Mouse (Mus musculus) naive thymus-derived CD4-positive, alpha-beta T cell, adult 2 months (primary cell): Measurements from ENCODE around the gene Nsun5.
A peak's percentile ranks its signal among the peaks of the same experiment; 100 is the strongest.

ENCODE experiments used
- DNase-seq: peaks from one replicate; pipeline ENCODE4 v3.0.0-alpha.2; 2011; ENCODE audit warnings: low read depth

Gene Nsun5

GRCm38 (mm10) chr5:135373601-135374000, 3.8 kb downstream of the Nsun5 start:
- DNase-seq, result no peak

- DNase-seq, result no peak
These were observed 5.4 kb downstream of the Nsun5 start for GRCm38 (mm10) chr5:135375167-135375566.

- no peak for DNase-seq
These were observed 6.6 kb downstream of the Nsun5 start for GRCm38 (mm10) chr5:135376341-135376740.

GRCm38 (mm10) chr5:135380681-135381080, 10.9 kb downstream of the Nsun5 start:
- DNase-seq, result no peak

GRCm38 (mm10) chr5:135381356-135381925, 11.7 kb downstream of the Nsun5 start:
- no peak for DNase-seq

- no peak for DNase-seq
These were observed 13.0 kb downstream of the Nsun5 start for GRCm38 (mm10) chr5:135382746-135383145.

- no peak for DNase-seq
These were observed 14.0 kb downstream of the Nsun5 start for GRCm38 (mm10) chr5:135383771-135384170.

- peak; percentile 93 for DNase-seq
These were observed 24.5 kb downstream of the Nsun5 start, which contains the start of gene Pom121 for GRCm38 (mm10) chr5:135394004-135394823. Gene Pom121 (minus strand): TSS chr5:135394546.

- peak; percentile 72 for DNase-seq
These were observed 26.1 kb downstream of the Nsun5 start for GRCm38 (mm10) chr5:135395826-135396225.

GRCm38 (mm10) chr5:135399382-135399781, 29.6 kb downstream of the Nsun5 start:
- DNase-seq, result no peak

GRCm38 (mm10) chr5:135400244-135400643, 30.5 kb downstream of the Nsun5 start:
- DNase-seq, result peak; percentile 83

GRCm38 (mm10) chr5:135404623-135405022, 34.9 kb downstream of the Nsun5 start:
- DNase-seq, result no peak

- DNase-seq, result no peak
These were observed 35.7 kb downstream of the Nsun5 start for GRCm38 (mm10) chr5:135405437-135405836.

GRCm38 (mm10) chr5:135408114-135408513, 38.4 kb downstream of the Nsun5 start:
- DNase-seq, result no peak

GRCm38 (mm10) chr5:135410266-135410665, 40.5 kb downstream of the Nsun5 start:
- no peak for DNase-seq
